In the genomic region with DNA sequence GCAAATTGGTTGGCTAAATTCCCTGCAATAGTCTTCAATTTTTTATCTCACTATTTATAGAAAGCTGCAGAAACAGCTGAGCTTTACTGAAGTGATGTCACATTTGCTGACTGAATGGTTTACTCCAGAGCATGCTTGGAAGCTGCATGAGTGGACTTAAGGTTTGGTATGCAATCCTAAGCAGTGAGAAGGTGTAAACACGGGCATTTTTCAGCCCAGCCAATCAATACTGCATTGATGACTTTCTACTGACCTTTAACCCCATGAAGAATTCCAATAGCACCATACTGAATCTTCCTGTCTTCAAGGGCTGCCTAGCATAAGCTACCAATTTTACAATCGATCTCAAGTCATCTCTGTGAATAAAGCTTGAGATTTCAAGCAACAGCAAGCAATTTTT, we compare ENCODE assay signal across 15 mouse cellular contexts.
A peak's percentile ranks its signal among the peaks of the same experiment; 100 is the strongest.
DNase-seq lines count a peak whose midpoint lies in the region; ATAC-seq lines count a peak whose summit lies in the region.
"Had no signal": no experiment of that assay in that cellular context is flagged by ENCODE, and none has a peak within 500 bp of the region (broad histone marks: within the 10 kb centered on the region; RNA-seq: fewer than 3 reads in every experiment).

No protein-coding gene starts in this region.

- peaks cover 13% of the 10 kb centered on the region; the same call in 1 of the 2 replicates for H3K27me3 ChIP-seq in forebrain, embryonic 15.5 days
- no peaks in the 10 kb centered on the region for H3K27me3 ChIP-seq in midbrain, embryonic 12.5 days
- H3K27me3 ChIP-seq: limb, embryonic 12.5 days; megakaryocyte, embryonic 14.5 days had no signal

- peak; percentile 13 to 18 for DNase-seq in left cerebral cortex, adult 9 months (ENCODE audit: low spot score in 2 of 2)
- DNase-seq in left cerebral cortex, adult 8-10 months (ENCODE audit: low spot score in 2 of 2): no peak
- peak; percentile 50 for DNase-seq in retina, embryonic 14.5 days (ENCODE audit: low spot score)
- no peak for DNase-seq in ovary, postnatal 36 days (ENCODE audit: low spot score)
- no peak for DNase-seq in lung, postnatal 25 days (ENCODE audit: low spot score)
- DNase-seq: cerebellum, adult 2 months; kidney, adult 8-10 months; lung, adult 18-20 months had no signal

- no peaks in the 10 kb centered on the region for H3K36me3 ChIP-seq in forebrain, embryonic 15.5 days
- no peaks in the 10 kb centered on the region for H3K36me3 ChIP-seq in midbrain, embryonic 12.5 days
- H3K36me3 ChIP-seq: heart, embryonic 10.5 days; limb, embryonic 12.5 days had no signal

- H3K27ac ChIP-seq in forebrain, embryonic 15.5 days (replicated peaks): peak overlapping the region; percentile 81
- peak overlapping the region; percentile 73 for H3K27ac ChIP-seq in midbrain, embryonic 12.5 days (replicated peaks)
- H3K27ac ChIP-seq: heart, embryonic 10.5 days; limb, embryonic 12.5 days had no signal

- no peak overlapping the region for H3K4me3 ChIP-seq in forebrain, embryonic 15.5 days
- no peak overlapping the region for H3K4me3 ChIP-seq in midbrain, embryonic 12.5 days
- H3K4me3 ChIP-seq: heart, embryonic 10.5 days; limb, embryonic 12.5 days; megakaryocyte, embryonic 14.5 days had no signal

- H3K9me3 ChIP-seq in forebrain, embryonic 15.5 days: no peaks in the 10 kb centered on the region
- H3K9me3 ChIP-seq in midbrain, embryonic 12.5 days: no peaks in the 10 kb centered on the region
- H3K9me3 ChIP-seq: heart, embryonic 10.5 days; limb, embryonic 12.5 days; megakaryocyte, embryonic 14.5 days had no signal

- no peak overlapping the region for H3K4me2 ChIP-seq in forebrain, embryonic 15.5 days (replicated peaks)
- H3K4me2 ChIP-seq in midbrain, embryonic 12.5 days (replicated peaks): peak overlapping the region; percentile 21
- H3K4me2 ChIP-seq: limb, embryonic 12.5 days had no signal

- 23% methylated on average over 2 of the region's 2 CpGs for WGBS in forebrain, embryonic 15.5 days
- 7% methylated on average over 2 of the region's 2 CpGs for WGBS in midbrain, embryonic 12.5 days

- H3K9ac ChIP-seq in forebrain, embryonic 15.5 days (replicated peaks): no peak overlapping the region
- H3K9ac ChIP-seq in midbrain, embryonic 12.5 days (replicated peaks): no peak overlapping the region
- H3K9ac ChIP-seq: limb, embryonic 12.5 days had no signal

- peak; percentile 53 for ATAC-seq in forebrain, embryonic 15.5 days (replicated peaks)
- ATAC-seq in midbrain, embryonic 12.5 days (ENCODE audit: low FRiP score, low read depth): peak; percentile 66
- ATAC-seq: activated CD4-positive, CD25-positive, alpha-beta regulatory T cell, adult 4 months; CD4-positive, CD25-positive, alpha-beta regulatory T cell, adult 4 months had no signal

- H3K4me1 ChIP-seq in forebrain, embryonic 15.5 days: peaks cover 18% of the 10 kb centered on the region
- H3K4me1 ChIP-seq in midbrain, embryonic 12.5 days: peaks cover 7% of the 10 kb centered on the region; the same call in 1 of the 2 replicates
- H3K4me1 ChIP-seq: heart, embryonic 10.5 days; limb, embryonic 12.5 days; megakaryocyte, embryonic 14.5 days had no signal

Comparison
In these comparisons a context has a peak if more than half of its experiments do, and no peak if none do; other contexts are left out.
1. DNase-seq: peak in left cerebral cortex, adult 9 months (2 of 2) and retina, embryonic 14.5 days (single experiment); none in left cerebral cortex, adult 8-10 months (0 of 2), ovary, postnatal 36 days (single experiment) and lung, postnatal 25 days (single experiment).